Mouse (Mus musculus) MEL (cell line): Measurements from ENCODE around the gene Akr1d1. TPM values are rescaled to one million over a fixed set of nuclear protein-coding genes. Genes with fewer than 3 reads are reported as not detected.

Source experiments
- DNase-seq: peaks from one replicate; pipeline ENCODE4 v3.0.0; 2011; ENCODE audit warnings: low read depth, low spot score
- H3K27ac ChIP-seq: 2 replicates; pipeline ENCODE4 v1.5.1; 2012; ENCODE audit warnings: low read depth, mild to moderate bottlenecking, control low read depth, low read length, moderate library complexity; ENCODE audit not compliant: control insufficient read depth
- H3K27me3 ChIP-seq, 2 experiments: fragments of 150-350 bp in 1 of 2; sonication (generic) in 1 of 2; 2 replicates each; pipeline ENCODE4 v1.6.1; 2012; ENCODE audit warnings: low read length in 2 of 2, mild to moderate bottlenecking in 2 of 2, improper control_type of control experiment in 1 of 2, moderate library complexity in 1 of 2; ENCODE audit not compliant: insufficient read depth in 2 of 2, control insufficient read depth in 1 of 2
- H3K36me3 ChIP-seq, 2 experiments: 2 replicates each; pipeline ENCODE4 v1.6.1; 2012 to 2014; ENCODE audit warnings: low read length in 2 of 2, improper control_type of control experiment in 1 of 2, inconsistent platforms in 1 of 2, mild to moderate bottlenecking in 1 of 2; ENCODE audit not compliant: insufficient read depth in 2 of 2, control insufficient read depth in 1 of 2
- H3K4me1 ChIP-seq, 2 experiments: fragments of 150-350 bp in 1 of 2; sonication (generic) in 1 of 2; 2 replicates each; pipeline ENCODE4 v1.6.1; 2012; ENCODE audit warnings: low read length in 2 of 2, improper control_type of control experiment in 1 of 2, mild to moderate bottlenecking in 1 of 2; ENCODE audit not compliant: insufficient read depth in 2 of 2, control insufficient read depth in 1 of 2
- H3K4me3 ChIP-seq, 2 experiments: fragments of 150-350 bp in 1 of 2; sonication (generic) in 1 of 2; 2 replicates each; pipeline ENCODE4 v1.5.1; 2012; ENCODE audit warnings: low read depth in 2 of 2, low read length in 2 of 2, mild to moderate bottlenecking in 2 of 2, moderate library complexity in 2 of 2, control low read depth in 1 of 2, improper control_type of control experiment in 1 of 2; ENCODE audit not compliant: control insufficient read depth in 1 of 2, insufficient read depth in 1 of 2
- H3K79me2 ChIP-seq: 2 replicates; pipeline ENCODE4 v1.6.1; 2012; ENCODE audit warnings: mild to moderate bottlenecking, low read length, moderate library complexity; ENCODE audit not compliant: control insufficient read depth, poor library complexity, insufficient read depth
- H3K9ac ChIP-seq: 2 replicates; pipeline ENCODE4 v1.6.1; 2012; ENCODE audit warnings: low read depth, mild to moderate bottlenecking, control low read depth, low read length, moderate library complexity; ENCODE audit not compliant: control insufficient read depth, poor library complexity, severe bottlenecking
- H3K9me3 ChIP-seq: fragments of 150-350 bp; sonication (generic); replicated peaks from 2 replicates; pipeline ENCODE4 v1.6.1; 2012; ENCODE audit warnings: mild to moderate bottlenecking, low read length, improper control_type of control experiment, moderate library complexity; ENCODE audit not compliant: insufficient read depth
- CHD1 ChIP-seq: IDR thresholded peaks from 2 replicates; pipeline ENCODE4 v1.6.1; 2012; ENCODE audit warnings: low read depth, mild to moderate bottlenecking, inconsistent platforms, low read length, improper control_type of control experiment
- CTCF ChIP-seq, 3 experiments: IDR thresholded peaks in 2 of 3; conservative IDR thresholded peaks in 1 of 3; 2 replicates each; pipeline ENCODE4 v1.5.1; 2011 to 2012; ENCODE audit warnings: low read length in 3 of 3, low read depth in 2 of 3, mild to moderate bottlenecking in 2 of 3, improper control_type of control experiment in 1 of 3, inconsistent platforms in 1 of 3, mixed read lengths in 1 of 3, moderate library complexity in 1 of 3; ENCODE audit not compliant: control insufficient read depth in 1 of 3, insufficient read depth in 1 of 3, poor library complexity in 1 of 3, severe bottlenecking in 1 of 3
- ETS1 ChIP-seq: IDR thresholded peaks from 2 replicates; pipeline ENCODE4 v1.6.1; 2012; ENCODE audit warnings: low read depth, mild to moderate bottlenecking, inconsistent platforms, low read length, improper control_type of control experiment, moderate library complexity
- GATA1 ChIP-seq: IDR thresholded peaks from 2 replicates; pipeline ENCODE4 v1.6.1; 2011; ENCODE audit warnings: low read depth, low read length, improper control_type of control experiment
- MAX ChIP-seq: IDR thresholded peaks from 2 replicates; pipeline ENCODE4 v1.6.1; 2011; ENCODE audit warnings: low read length, improper control_type of control experiment
- MAZ ChIP-seq: IDR thresholded peaks from 2 replicates; pipeline ENCODE4 v1.6.1; 2012; ENCODE audit warnings: low read depth, mild to moderate bottlenecking, inconsistent platforms, low read length, improper control_type of control experiment
- MYB ChIP-seq: IDR thresholded peaks from 2 replicates; pipeline ENCODE4 v1.6.1; 2011; ENCODE audit warnings: mild to moderate bottlenecking, low read depth, low read length, improper control_type of control experiment
- MYC ChIP-seq: IDR thresholded peaks from 2 replicates; pipeline ENCODE4 v1.6.1; 2011; ENCODE audit warnings: low read depth, mild to moderate bottlenecking, low read length, improper control_type of control experiment, moderate library complexity
- POLR2AphosphoS2 ChIP-seq: IDR thresholded peaks from 2 replicates; pipeline ENCODE4 v1.6.1; 2011; ENCODE audit warnings: low read length, improper control_type of control experiment
- POLR2AphosphoS5 ChIP-seq: IDR thresholded peaks from 2 replicates; pipeline ENCODE4 v1.6.1; 2012; ENCODE audit warnings: low read depth, borderline replicate concordance, mild to moderate bottlenecking, inconsistent platforms, low read length, moderate library complexity, mixed read lengths
- RAD21 ChIP-seq: IDR thresholded peaks from 2 replicates; pipeline ENCODE4 v1.6.1; 2011; ENCODE audit warnings: mild to moderate bottlenecking, low read depth, low read length, improper control_type of control experiment
- SMC3 ChIP-seq: IDR thresholded peaks from 2 replicates; pipeline ENCODE4 v1.6.1; 2011; ENCODE audit warnings: low read depth, low read length, improper control_type of control experiment
- TAL1 ChIP-seq: IDR thresholded peaks from 2 replicates; pipeline ENCODE4 v1.6.1; 2012; ENCODE audit warnings: mild to moderate bottlenecking, inconsistent platforms, low read length, moderate library complexity, mixed read lengths
- UBTF ChIP-seq: IDR thresholded peaks from 2 replicates; pipeline ENCODE4 v1.6.1; 2012; ENCODE audit warnings: low read depth, mild to moderate bottlenecking, inconsistent platforms, low read length, improper control_type of control experiment, moderate library complexity, borderline replicate concordance; ENCODE audit not compliant: insufficient read depth
- USF2 ChIP-seq, 2 experiments: IDR thresholded peaks; 2 replicates each; pipeline ENCODE4 v1.6.1; 2011 to 2012; ENCODE audit warnings: improper control_type of control experiment in 2 of 2, low read length in 2 of 2, borderline replicate concordance in 1 of 2, inconsistent platforms in 1 of 2, low read depth in 1 of 2, mild to moderate bottlenecking in 1 of 2; ENCODE audit not compliant: insufficient read depth in 1 of 2
- ZMIZ1 ChIP-seq: IDR thresholded peaks from 2 replicates; pipeline ENCODE4 v1.6.1; 2012; ENCODE audit warnings: low read depth, mild to moderate bottlenecking, inconsistent platforms, low read length, improper control_type of control experiment, moderate library complexity
- polyA plus RNA-seq, 2 experiments: library from polyadenylated mRNA; stranded (reverse) in 1 of 2; unstranded in 1 of 2; fragments of >175 nt in 1 of 2; fragments of >200 nt in 1 of 2; gene quantifications; 2 replicates each; pipeline versions ENCODE4 v1.2.1 to v1.2.4; 2012; ENCODE audit warnings: low replicate concordance in 2 of 2, low read depth in 1 of 2; ENCODE audit not compliant: insufficient read length in 2 of 2, insufficient read depth in 1 of 2, missing spikeins in 1 of 2
- total RNA-seq: library from RNA; depleted of rRNA; stranded (reverse); fragments of 300-350 nt; gene quantifications from 2 replicates; pipeline ENCODE4 v1.2.3, GENCODE M21; 2012

Akr1d1 gene
- total and polyA plus RNA-seq, 3 experiments: not detected

DNA sequence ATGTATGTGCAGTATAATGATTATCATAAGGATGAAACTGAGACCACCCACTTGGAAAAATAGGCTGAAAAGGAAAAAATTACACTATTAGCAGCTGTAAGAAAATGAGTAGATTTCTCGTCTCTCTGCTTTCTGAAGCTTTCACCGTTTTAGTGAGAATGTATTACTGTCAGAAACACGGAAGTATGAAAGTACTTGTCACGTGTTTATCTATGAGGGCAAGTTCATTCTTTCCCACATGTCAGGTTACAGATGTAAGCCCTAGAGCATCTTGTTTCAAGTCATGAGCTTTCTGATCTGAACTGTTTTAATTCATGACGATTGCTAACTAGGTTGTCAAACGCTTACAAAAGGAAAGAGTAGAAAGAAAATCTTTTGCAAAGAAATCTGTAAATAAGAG, 60.8 kb downstream of the Akr1d1 start:
- Histone ChIP-seq H3K27ac (no peak overlapping the region), H3K36me3 (no peaks in the 10 kb centered on the region), H3K9me3 (no peaks in the 10 kb centered on the region), H3K27me3 (no peaks in the 10 kb centered on the region), H3K9ac (no peak overlapping the region), H3K4me3 (no peak overlapping the region), H3K4me1 (no peaks in the 10 kb centered on the region), H3K79me2 (no peaks in the 10 kb centered on the region)
- DNase-seq: no peak
- no peak for TF ChIP-seq MYC
- TF ChIP-seq MAX: no peak
- TF ChIP-seq GATA1: no peak
- TF ChIP-seq POLR2AphosphoS5: no peak
- TF ChIP-seq UBTF: no peak
- TF ChIP-seq ETS1: no peak
- TF ChIP-seq USF2 (IDR thresholded peaks at IDR 0.05; ENCODE audit: borderline replicate concordance in 1 of 2, insufficient read depth in 1 of 2, low read depth in 1 of 2, low read length in 2 of 2): no peak
- no peak for TF ChIP-seq CHD1
- no peak for TF ChIP-seq RAD21
- TF ChIP-seq MAZ: no peak
- no peak for TF ChIP-seq ZMIZ1
- no peak for TF ChIP-seq CTCF (IDR thresholded peaks at IDR 0.05 in 2 of 3, conservative IDR thresholded peaks at IDR 0.05 in 1 of 3; ENCODE audit: control insufficient read depth in 1 of 3, insufficient read depth in 1 of 3, low read depth in 2 of 3, low read length in 3 of 3, poor library complexity in 1 of 3, severe bottlenecking in 1 of 3)
- TF ChIP-seq POLR2AphosphoS2: no peak
- no peak for TF ChIP-seq MYB
- TF ChIP-seq TAL1: no peak

DNA sequence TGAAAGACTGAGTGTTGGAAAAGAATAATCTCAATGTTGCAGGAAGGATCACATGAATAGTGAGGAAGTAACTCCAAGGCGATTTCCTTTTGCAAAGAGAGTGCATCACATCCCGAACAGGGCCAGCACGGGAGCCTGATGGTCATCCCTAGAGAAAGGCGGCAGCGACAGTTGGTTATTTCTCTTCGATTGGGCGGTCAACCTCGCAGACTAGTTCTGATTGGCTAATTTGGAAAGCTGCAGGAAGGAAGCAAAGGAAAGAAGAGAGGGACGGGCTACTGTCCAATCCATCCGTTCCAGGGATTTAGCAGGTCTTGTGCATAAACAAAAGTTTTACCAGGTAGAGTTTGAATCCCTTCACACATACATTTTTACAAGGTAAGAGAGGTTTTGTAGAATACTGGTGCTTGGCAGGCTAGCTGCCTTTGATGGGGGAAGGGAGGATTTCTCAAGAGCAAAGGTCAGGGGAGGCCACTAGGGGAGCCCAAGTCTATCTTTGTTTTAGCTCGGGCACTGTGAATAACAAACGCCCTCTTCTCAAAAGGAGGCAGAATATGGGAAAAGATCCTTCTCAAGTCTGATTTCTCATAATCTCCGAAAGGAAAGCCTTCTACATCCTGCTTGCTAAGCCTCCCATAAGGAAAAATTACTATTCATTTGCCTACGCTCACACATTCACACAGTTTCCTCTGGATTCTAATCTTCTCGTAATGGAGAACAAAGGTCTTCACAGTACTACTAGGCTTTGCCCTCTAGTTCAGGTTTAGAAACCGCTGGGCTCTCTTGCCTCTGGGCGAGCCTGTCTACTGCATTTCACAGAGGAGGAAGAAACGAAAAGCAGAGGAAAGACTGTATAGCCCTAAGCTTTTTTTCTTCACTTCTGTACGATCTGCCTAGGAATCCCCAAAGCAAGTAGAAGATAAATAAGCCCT, 62.4 kb downstream of the Akr1d1 start:
- H3K4me3 ChIP-seq: no peak overlapping the region
- no peaks in the 10 kb centered on the region for H3K36me3 ChIP-seq
- no peaks in the 10 kb centered on the region for H3K9me3 ChIP-seq
- H3K4me1 ChIP-seq: no peaks in the 10 kb centered on the region
- no peak for DNase-seq
- TF ChIP-seq GATA1 (no peak), CHD1 (no peak), MAX (no peak), POLR2AphosphoS5 (no peak), CTCF (IDR thresholded peaks at IDR 0.05 in 2 of 3, conservative IDR thresholded peaks at IDR 0.05 in 1 of 3; ENCODE audit: control insufficient read depth in 1 of 3, insufficient read depth in 1 of 3, low read depth in 2 of 3, low read length in 3 of 3, poor library complexity in 1 of 3, severe bottlenecking in 1 of 3) (peak in 2 of 3 experiments; percentile 15 to 33; a peak in 3 of 6 replicates), RAD21 (peak; percentile 23), SMC3 (0 out of 2 replicates have a peak, but pooled peaks have one; percentile 5)
- H3K9ac ChIP-seq: no peak overlapping the region
- H3K27me3 ChIP-seq: no peaks in the 10 kb centered on the region
- no peak overlapping the region for H3K27ac ChIP-seq
- no peaks in the 10 kb centered on the region for H3K79me2 ChIP-seq
